Mouse (Mus musculus) MEL (cell line): Measurements from ENCODE around the gene Rnf123.

Experiments used
- CTCF ChIP-seq, 3 experiments: IDR thresholded peaks in 2 of 3; conservative IDR thresholded peaks in 1 of 3; 2 replicates each; pipeline ENCODE4 v1.5.1; 2011 to 2012; ENCODE audit warnings: low read length in 3 of 3, low read depth in 2 of 3, mild to moderate bottlenecking in 2 of 3, improper control_type of control experiment in 1 of 3, inconsistent platforms in 1 of 3, mixed read lengths in 1 of 3, moderate library complexity in 1 of 3; ENCODE audit not compliant: control insufficient read depth in 1 of 3, insufficient read depth in 1 of 3, poor library complexity in 1 of 3, severe bottlenecking in 1 of 3
- EP300 ChIP-seq, 2 experiments: IDR thresholded peaks; 2 replicates each; pipeline ENCODE4 v1.6.1; 2011; ENCODE audit warnings: improper control_type of control experiment in 2 of 2, low read length in 2 of 2, low read depth in 1 of 2, mild to moderate bottlenecking in 1 of 2
- MXI1 ChIP-seq: IDR thresholded peaks from 2 replicates; pipeline ENCODE4 v1.6.1; 2011; ENCODE audit warnings: mild to moderate bottlenecking, low read depth, low read length, improper control_type of control experiment
- SIN3A ChIP-seq: IDR thresholded peaks from 2 replicates; pipeline ENCODE4 v1.6.1; 2012; ENCODE audit warnings: low read length, improper control_type of control experiment, inconsistent platforms
- TBP ChIP-seq: IDR thresholded peaks from 2 replicates; pipeline ENCODE4 v1.8.0; 2011; ENCODE audit warnings: low read depth, low read length, improper control_type of control experiment
- USF1 ChIP-seq: IDR thresholded peaks from 2 replicates; pipeline ENCODE4 v1.6.1; 2014; ENCODE audit warnings: low read depth, mild to moderate bottlenecking, inconsistent platforms, low read length, improper control_type of control experiment, moderate library complexity

DNA sequence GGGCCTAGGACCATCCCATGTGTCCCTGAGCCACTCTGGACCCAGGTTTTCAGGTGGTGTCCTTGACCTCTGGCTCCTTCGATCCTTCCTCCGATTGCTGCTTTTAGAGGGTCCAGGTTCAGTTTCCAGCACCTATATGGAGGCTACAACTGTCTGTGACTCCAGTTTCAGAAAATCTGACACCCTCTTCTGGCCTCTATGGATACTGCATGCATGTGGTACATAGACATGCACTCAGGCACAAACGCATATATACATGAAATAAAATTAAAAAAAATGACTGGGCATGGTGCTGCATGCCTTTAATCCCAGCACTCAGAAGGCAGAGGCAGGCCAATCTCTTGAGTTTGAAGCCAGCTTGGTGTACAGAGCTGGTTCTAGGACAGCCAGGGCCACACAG lies 55.3 kb downstream of the Rnf123 start:
- TF ChIP-seq CTCF (IDR thresholded peaks at IDR 0.05 in 2 of 3, conservative IDR thresholded peaks at IDR 0.05 in 1 of 3; ENCODE audit: control insufficient read depth in 1 of 3, insufficient read depth in 1 of 3, low read depth in 2 of 3, low read length in 3 of 3, poor library complexity in 1 of 3, severe bottlenecking in 1 of 3) (peak in 2 of 3 experiments; percentile 16 to 29; a peak in 2 of 6 replicates), TBP (no peak), USF1 (no peak), SIN3A (no peak), EP300 (IDR thresholded peaks at IDR 0.05; ENCODE audit: low read depth in 1 of 2, low read length in 2 of 2) (no peak), MXI1 (no peak)
